Comparison of ENCODE assay signal across 8 mouse cellular contexts in the genomic region with DNA sequence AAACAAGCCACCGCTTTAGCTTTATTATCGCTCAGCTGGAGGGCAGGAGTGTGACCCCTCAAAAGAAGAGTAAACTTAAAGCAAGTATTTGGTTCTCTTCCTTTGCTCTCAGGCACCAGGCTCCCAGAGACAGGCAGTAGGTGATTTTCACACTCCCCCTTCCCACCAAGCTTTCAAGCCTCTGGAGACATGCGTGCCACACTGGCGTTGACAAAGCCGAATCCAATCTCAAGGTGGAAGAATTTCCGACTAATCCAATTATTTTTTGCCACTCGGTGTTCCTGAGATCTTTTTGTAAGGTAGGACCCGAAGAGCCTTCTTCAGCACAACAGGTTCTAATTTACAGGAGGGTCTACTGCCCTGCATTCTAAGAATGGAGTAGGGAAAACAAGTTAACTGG.
DNase-seq lines count a peak whose midpoint lies in the region; ATAC-seq and TF ChIP-seq lines count a peak whose summit lies in the region.

No protein-coding gene starts in this region.

- peak overlapping the region; percentile 86 for H3K4me3 ChIP-seq in cerebellum, adult 2 months (replicated peaks; ENCODE audit: insufficient read depth, low read depth, low read length)
- peak overlapping the region; percentile 75 for H3K4me3 ChIP-seq in neural tube, embryonic 11.5 days (ENCODE audit: low read depth, low read length)
- peak overlapping the region; percentile 65 for H3K4me3 ChIP-seq in limb, embryonic 14.5 days (replicated peaks; ENCODE audit: low read length)
- H3K4me3 ChIP-seq in stomach, embryonic 15.5 days (replicated peaks): peak overlapping the region; percentile 65

- 38% methylated on average over 8 of the region's 8 CpGs for WGBS in cerebellum, adult 2 months
- 7% methylated on average over 8 of the region's 8 CpGs for WGBS in neural tube, embryonic 11.5 days
- WGBS in limb, embryonic 14.5 days: 2% methylated on average over 8 of the region's 8 CpGs
- WGBS in stomach, embryonic 15.5 days: 17% methylated on average over 8 of the region's 8 CpGs

- ATAC-seq in neural tube, embryonic 11.5 days (ENCODE audit: insufficient read depth, low FRiP score, low TSS enrichment): no peak
- no peak for ATAC-seq in limb, embryonic 14.5 days (ENCODE audit: low FRiP score, low read depth)
- ATAC-seq in stomach, embryonic 15.5 days (ENCODE audit: insufficient read depth, low FRiP score, low read depth): no peak

- peaks cover 5% of the 10 kb centered on the region; the same call in 1 of the 2 replicates for H3K4me1 ChIP-seq in cerebellum, adult 2 months (ENCODE audit: control insufficient read depth, insufficient read depth, low read length)
- 0 out of 2 replicates have a peak, but pooled peaks cover 3% of the 10 kb centered on the region for H3K4me1 ChIP-seq in neural tube, embryonic 11.5 days (ENCODE audit: control insufficient read depth, insufficient read depth, low read length)
- H3K4me1 ChIP-seq in limb, embryonic 14.5 days (ENCODE audit: control insufficient read depth, insufficient read depth, low read length): peaks cover 5% of the 10 kb centered on the region
- peaks cover 13% of the 10 kb centered on the region for H3K4me1 ChIP-seq in stomach, embryonic 15.5 days

- H3K27me3 ChIP-seq in cerebellum, adult 2 months (ENCODE audit: control insufficient read depth, insufficient read depth, low read length): no peaks in the 10 kb centered on the region
- peaks cover 21% of the 10 kb centered on the region for H3K27me3 ChIP-seq in neural tube, embryonic 11.5 days (ENCODE audit: control insufficient read depth, insufficient read depth, low read length)
- peaks cover 29% of the 10 kb centered on the region for H3K27me3 ChIP-seq in limb, embryonic 14.5 days (ENCODE audit: control insufficient read depth, insufficient read depth, low read length)
- peaks cover 48% of the 10 kb centered on the region for H3K27me3 ChIP-seq in stomach, embryonic 15.5 days (replicated peaks)

- peak overlapping the region; percentile 91 for H3K27ac ChIP-seq in cerebellum, adult 2 months (ENCODE audit: insufficient read depth, low read length)
- no peak overlapping the region for H3K27ac ChIP-seq in neural tube, embryonic 11.5 days (ENCODE audit: low read depth, low read length)
- H3K27ac ChIP-seq in limb, embryonic 14.5 days (replicated peaks; ENCODE audit: low read depth, low read length): no peak overlapping the region
- H3K27ac ChIP-seq in stomach, embryonic 15.5 days: no peak overlapping the region

- H3K9me3 ChIP-seq in neural tube, embryonic 11.5 days (ENCODE audit: control insufficient read depth, low read length): no peaks in the 10 kb centered on the region
- no peaks in the 10 kb centered on the region for H3K9me3 ChIP-seq in limb, embryonic 14.5 days (ENCODE audit: control insufficient read depth, low read length)
- no peaks in the 10 kb centered on the region for H3K9me3 ChIP-seq in stomach, embryonic 15.5 days

- TF ChIP-seq POLR2A in cerebellum, adult 2 months (IDR thresholded peaks at IDR 0.05; ENCODE audit: borderline replicate concordance, insufficient read depth, low read length): no peak
- TF ChIP-seq POLR2A in limb, embryonic 14.5 days (IDR thresholded peaks at IDR 0.05; ENCODE audit: borderline replicate concordance, extremely low read depth, insufficient read depth, insufficient read length): no peak

- no peak overlapping the region for H3K9ac ChIP-seq in neural tube, embryonic 11.5 days (ENCODE audit: low read length)
- H3K9ac ChIP-seq in limb, embryonic 14.5 days (ENCODE audit: low read depth, low read length, severe bottlenecking): no peak overlapping the region
- H3K9ac ChIP-seq in stomach, embryonic 15.5 days: no peak overlapping the region

- no peak for DNase-seq in cerebellum, adult 2 months
- DNase-seq in cerebellum, adult 18-20 months: no peak
- DNase-seq in neural tube, embryonic 11.5 days (ENCODE audit: low spot score): peak; percentile 11
- DNase-seq in neural tube, embryonic 10.5 days (ENCODE audit: extremely low spot score, low spot score): no peak
- DNase-seq in limb, embryonic 14.5 days (ENCODE audit: low spot score): no peak
- no peak for DNase-seq in right cerebral cortex, postnatal 10 days (ENCODE audit: low spot score in 2 of 2)
- no peak for DNase-seq in cerebellum, adult 11-12 months

- peak overlapping the region; percentile 93 for H3K4me2 ChIP-seq in neural tube, embryonic 11.5 days (ENCODE audit: low read depth)
- H3K4me2 ChIP-seq in limb, embryonic 14.5 days (replicated peaks; ENCODE audit: low read depth, low read length, severe bottlenecking): peak overlapping the region; percentile 96
- peak overlapping the region; percentile 98 for H3K4me2 ChIP-seq in stomach, embryonic 15.5 days

- no peak for TF ChIP-seq CTCF in cerebellum, adult 2 months (IDR thresholded peaks at IDR 0.05; ENCODE audit: borderline replicate concordance, insufficient read depth, low read depth, low read length)

- no peaks in the 10 kb centered on the region for H3K36me3 ChIP-seq in neural tube, embryonic 11.5 days (ENCODE audit: control insufficient read depth, insufficient read depth, low read length)
- no peaks in the 10 kb centered on the region for H3K36me3 ChIP-seq in limb, embryonic 14.5 days (ENCODE audit: control insufficient read depth, insufficient read depth, low read length)
- no peaks in the 10 kb centered on the region for H3K36me3 ChIP-seq in stomach, embryonic 15.5 days
